Mouse (Mus musculus) thymus, postnatal 36 days (tissue): Measurements from ENCODE around the gene Prkg2.

Experiments used
- DNase-seq, 2 experiments: peaks; one replicate each; pipeline ENCODE4 v3.0.0; 2022; ENCODE audit warnings: mixed read lengths in 2 of 2

Prkg2 gene

DNA sequence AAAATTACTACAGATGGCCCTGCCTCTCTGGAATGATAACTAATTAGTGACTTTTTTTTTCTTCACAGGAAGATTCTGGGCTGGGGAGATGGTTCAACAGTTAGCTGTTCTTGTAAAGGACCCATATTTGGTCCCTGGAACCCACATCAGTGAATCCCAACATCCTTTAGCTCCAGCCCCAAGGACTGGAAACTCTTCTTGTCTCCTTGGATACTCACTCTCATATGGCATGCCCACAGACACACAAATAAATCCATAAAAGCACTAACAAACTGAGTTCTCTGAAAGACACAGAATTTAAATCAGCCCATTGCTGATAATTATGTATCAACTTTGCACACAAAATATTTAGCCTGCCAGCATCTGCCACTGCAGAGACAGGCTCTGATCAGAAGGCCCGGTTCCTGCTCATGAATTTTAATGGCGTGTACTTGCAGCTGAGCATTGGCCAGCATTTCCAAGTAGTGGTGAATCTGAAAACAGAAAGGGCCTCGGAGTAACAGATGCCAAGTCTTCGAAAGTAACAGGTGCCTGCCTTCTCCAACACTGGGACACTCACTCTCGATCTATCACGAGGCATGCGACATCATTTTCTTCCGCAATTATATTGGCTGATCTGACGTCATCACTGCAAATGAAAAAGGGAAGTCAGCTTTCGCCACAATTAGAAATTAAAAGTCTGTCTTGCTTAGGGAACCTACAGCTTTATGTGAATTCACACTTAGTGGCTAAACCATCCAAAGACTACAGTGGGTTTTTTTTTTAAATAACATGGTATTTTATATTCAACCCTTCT lies 61.1 kb downstream of the Prkg2 start:
- no peak for DNase-seq

DNA sequence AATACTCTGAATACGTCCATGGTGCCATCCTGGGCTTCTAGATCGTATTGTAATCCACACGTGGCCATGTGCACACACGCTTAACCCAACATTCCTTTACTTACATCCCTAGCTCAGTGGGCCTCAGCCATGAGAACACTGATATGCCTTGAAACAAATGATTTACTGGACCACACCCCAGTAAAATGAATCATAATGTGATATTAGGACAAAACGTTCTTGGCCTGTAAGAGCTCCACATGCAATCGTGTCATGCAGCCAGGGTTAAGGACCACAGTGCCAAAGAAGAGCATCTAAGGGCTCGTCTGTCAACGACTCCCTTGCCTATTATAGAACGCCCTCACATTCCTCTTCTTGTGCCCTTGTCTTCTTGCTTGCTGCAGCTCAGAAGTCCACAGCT lies 70.5 kb downstream of the Prkg2 start:
- DNase-seq, result no peak

DNA sequence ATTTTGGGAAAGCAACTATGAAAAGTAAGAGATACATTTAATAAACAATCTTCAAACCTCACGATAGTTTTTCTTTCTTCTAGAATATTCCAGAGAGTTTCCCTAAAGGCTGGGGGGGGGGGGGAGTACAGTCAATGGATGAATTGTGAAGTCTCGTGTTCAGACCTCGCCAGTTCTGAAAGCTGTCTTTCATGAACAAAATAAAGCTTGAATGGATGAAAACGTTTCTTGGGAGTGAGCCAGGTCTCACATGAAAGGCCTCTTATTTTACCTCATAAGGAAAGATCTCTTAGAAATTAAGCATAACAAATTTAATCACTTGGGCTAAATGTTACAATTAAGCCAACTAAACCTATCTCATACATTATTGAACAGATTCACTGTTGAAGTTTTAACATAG lies 72.0 kb downstream of the Prkg2 start:
- no peak for DNase-seq

DNA sequence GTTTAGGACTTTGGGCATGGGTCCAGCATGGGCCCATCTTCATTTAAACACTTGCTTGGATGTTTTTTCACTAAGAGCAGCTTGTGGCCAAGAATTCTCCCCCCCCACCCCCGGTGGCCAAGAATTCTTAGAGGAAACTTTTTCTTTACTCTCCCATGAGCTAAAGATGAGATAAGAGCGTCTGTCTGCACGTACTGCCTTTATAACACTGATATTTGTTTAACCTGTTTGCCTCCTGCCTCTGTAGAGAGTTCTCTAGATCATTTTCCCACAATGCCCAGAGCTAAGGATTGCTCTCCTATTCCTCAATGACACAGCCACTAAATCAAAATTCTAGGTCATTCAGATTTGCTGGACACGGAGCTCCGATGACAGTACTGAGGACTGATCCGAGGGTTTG lies 72.8 kb downstream of the Prkg2 start:
- DNase-seq, result no peak

DNA sequence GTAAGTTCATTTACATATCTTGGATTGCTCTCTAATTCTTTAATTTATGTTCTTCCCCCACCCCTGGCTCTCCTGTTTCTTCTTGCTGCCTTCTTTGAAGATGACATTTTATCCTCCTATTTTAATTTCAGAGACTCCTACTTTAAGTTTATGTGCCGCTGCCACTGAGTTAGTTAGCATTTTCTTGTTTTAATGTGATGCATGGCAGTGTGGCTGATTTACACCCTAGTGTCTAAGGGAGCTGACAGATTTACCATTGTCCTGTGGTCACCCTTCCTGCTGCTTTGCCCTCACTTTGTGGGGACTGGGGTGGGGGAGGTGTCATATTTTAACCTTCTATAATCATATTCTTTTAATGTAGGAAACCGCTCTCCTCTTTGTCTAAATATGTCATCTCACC lies 74.7 kb downstream of the Prkg2 start:
- no peak for DNase-seq

DNA sequence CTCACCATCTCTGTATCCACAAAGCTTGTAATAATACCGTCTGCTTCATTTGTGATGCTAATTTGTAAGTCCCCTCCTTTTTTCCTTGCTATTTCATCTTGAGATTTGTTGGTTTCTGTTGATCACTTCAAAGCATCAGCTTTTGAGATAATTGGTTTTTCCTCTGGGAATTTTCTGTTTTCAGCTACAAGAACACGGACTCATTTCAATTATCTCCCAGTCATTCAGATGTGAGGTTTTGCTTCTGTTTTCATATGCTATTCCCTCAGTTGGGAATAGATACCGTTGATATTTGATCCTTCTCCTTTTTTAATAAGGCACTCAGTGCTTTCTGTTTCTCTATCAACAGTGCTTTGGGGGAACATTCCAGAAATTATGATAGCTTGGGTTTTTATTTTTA lies 81.6 kb downstream of the Prkg2 start:
- DNase-seq, result no peak

DNA sequence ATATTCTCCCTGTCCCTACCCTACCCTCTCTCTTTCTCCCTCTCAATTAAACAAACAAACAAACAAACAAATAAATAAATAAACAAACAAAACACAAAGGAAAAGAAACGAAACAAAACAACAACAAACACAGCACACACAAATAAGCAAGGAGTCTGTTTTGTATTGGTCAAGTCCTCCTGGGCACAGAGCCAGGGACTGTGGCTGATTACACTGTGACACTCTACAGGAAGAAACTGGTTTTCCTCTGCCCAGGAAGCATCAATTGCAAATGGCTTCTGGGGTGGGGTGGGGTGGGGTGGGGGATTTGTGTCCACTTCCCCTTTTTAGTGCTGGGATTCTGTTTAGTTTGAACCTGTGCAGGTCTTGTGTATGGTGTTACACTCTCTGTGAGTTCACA lies 83.8 kb downstream of the Prkg2 start:
- no peak for DNase-seq

DNA sequence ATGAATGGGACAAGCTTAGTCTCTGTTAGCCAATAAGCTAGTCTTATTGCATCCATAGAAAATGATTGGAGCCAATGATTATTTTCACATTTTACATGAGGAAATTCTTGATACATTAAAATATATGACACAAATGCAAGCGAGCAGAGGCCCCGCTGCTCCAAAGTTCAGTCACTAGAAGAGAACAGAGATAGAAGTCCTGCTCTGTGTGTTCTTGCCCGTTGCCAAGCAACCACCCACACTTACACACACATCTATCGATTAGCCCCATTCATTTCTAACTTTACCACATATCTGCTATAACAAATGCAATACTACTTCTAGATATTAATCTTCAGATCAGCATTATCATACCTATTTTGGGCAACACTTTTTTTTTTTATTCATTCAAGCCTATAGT lies 85.6 kb downstream of the Prkg2 start:
- DNase-seq, result no peak

DNA sequence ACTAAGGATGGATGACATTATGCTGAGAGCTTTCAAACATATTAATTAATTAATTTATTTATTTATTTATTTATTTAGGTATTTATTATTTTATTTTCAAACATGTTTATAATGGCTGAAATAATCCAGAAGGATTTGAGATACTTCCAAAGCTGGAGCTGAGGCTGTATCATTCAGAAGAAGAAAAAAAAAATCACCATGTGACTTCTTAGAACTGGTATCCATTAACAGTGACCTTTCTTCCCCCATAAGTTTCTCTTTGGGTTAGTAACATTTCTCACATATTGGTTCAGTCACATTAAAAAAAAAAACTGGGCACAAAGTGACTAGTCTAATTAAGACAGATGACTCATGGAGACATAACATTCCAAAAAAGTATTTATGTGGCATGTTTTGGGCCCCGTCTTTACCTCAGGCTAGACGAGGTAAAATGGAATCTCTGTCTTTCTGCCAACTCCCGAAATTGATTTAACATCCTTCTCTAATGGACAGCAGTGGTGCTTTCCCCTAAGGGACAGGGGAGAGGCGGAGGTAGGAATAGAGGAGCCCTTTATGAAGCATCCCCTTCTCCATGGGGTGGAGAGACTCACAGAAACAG lies 86.6 kb downstream of the Prkg2 start:
- no peak for DNase-seq

DNA sequence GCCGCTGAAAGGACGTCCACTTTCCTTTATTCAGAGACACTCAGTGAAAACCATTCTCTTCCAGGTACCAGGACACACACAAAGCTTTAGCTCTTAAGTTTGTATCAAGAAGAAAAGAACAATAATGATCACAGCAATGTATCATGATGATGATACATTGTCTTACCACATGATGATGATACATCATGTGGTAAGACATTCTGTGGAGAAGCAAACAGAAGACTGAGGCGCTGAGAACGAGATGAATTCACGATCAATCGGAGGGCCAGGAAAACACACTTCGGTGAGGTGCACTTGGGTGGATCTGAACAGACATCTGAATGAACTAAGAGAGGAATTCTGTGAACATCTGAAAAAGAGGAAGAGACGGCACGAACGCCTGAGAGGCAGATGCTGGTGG lies 87.4 kb downstream of the Prkg2 start:
- no peak for DNase-seq

DNA sequence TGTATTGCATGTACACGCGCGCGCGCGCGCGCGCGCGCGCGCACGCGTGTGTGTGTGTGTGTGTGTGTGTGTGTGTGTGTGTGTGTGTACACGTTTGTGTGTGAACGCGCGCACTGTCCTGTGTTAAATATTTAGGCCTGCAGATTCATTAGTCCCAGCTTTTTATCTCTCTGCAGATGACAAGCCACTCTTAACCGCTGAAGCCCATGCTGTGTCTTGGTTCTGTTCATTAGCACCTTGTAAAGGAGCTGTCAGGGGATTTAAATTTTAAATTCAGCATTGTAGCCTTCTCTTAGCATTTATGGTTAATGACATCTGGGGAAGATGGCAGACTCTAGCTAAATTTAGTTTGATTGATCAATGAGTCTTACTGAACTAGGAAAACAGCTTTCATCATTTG lies 90.5 kb downstream of the Prkg2 start:
- no peak for DNase-seq

DNA sequence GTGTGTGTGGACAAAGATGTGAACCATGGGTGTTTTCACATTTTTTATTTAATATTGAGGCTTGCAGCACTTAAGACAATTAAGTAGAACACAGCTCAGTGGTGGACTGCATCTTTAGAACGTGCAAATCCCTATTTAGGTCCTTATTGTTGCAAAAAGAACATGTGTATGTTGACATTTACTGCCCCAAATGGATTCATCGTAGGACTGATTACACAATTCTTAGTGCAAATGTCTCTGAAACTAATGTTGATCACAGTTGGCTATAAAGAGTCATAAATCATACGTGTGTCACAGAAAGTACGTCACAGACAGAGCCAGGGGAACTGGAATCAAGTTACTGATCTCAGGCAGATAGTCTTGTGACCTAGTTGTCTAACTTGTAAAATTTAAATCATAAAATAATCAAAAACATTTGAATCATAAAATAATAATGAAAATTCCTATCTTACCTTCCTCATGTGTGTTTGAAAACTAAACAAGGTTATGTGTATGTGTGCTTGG lies 91.0 kb downstream of the Prkg2 start:
- no peak for DNase-seq

DNA sequence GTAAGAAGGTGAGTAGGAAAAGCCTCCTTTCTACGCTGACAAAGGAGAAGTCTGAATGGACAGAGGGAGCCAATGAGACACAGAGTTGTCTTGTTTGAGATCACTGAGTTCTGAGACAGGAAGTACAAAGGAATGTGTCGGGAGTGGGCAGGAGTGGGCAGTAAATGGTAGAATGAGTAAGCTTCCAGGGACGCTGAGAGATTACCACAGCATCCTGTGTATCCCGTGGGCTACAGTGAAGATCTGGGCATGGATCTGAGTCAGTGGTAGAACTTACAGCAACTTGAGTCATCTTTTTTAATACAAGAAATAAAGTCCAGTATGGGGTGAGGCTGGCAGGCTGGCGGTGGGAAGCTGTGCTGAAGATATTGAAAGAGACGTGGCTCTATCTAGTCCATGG lies 93.4 kb downstream of the Prkg2 start:
- DNase-seq, result no peak

DNA sequence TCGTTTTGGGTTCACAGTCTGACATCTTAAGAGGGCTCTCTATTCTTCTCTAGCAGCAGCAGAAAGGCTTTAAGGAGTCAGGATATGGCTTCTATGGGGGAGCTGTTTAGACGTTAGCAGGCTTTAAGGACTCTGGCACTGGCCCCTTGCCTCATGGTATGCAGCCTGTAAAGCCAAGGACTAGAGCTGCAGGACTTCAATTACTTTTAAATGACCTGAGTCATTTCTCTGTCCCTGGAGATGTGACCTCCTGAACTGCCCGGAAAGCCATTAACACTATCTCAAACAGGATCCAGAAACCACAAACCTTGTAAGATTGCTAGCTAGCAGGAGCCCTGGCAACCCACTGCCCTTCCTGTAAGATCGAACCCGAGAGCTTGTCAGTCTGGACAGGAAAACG lies 96.4 kb downstream of the Prkg2 start:
- no peak for DNase-seq

DNA sequence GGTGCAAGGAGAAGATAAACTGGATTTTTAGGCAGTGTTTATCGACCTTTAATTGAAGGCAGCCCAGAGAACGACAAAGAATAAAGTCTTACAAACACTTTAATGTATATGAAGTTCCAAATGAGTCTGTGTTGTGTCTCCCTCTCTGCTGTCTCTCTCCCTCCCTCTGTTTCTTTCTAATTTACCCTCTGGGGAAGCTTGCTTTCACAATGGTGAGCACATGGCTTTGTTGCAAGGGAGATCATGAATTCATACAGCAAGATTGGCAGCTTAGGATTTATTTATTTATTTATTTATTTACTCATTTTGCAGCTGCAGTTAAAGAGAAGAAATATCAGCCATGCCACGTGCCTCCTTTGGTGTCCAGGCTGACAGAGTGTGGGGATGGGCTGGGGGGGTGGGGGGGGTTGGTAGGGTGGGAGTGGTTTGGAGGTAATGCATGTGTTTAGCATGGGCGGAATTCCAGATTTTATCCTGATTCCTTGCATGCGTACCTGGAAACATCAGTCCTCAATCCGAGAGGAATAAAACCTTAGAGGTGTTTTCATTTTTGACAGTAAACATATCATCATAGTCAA lies 97.4 kb downstream of the Prkg2 start:
- DNase-seq, result no peak

DNA sequence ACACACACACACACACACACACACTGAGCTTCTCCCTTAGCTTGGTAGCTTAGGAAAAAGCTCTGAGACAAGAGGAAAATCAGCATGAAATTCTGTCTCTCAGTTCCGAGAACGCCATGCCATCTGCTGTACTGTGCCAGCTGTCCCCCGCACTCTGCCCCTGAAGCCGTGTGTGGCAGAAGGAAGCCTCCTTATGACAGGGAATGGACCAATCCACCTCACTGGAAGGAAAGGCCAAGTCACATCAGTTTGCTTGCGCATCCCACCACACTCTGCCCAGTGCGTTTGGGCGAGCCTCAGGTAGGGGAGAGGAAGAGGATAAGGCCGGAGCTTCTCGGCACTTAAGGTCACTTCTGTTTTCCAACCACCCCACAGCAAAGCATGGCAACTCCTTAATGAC lies 98.0 kb downstream of the Prkg2 start:
- DNase-seq, result no peak

DNA sequence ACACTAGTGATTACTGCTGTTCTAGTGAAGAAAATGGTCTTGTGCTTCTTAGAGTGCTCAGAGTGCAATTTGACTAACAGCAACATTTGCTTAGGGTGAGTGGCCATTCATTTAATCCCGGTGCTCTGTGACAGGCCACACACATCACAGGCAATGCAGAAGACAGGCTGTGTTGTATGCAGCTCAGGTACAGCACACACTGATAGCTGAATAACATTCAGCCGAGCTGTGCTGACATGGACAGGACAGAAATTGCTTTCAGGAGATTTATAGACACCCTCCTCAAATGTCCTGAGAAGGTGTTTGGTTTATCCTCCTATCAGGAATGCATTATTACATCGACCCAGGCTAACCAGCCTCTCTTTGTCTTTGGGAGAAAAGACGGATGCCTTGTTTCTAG lies 99.3 kb downstream of the Prkg2 start:
- DNase-seq, result no peak

DNA sequence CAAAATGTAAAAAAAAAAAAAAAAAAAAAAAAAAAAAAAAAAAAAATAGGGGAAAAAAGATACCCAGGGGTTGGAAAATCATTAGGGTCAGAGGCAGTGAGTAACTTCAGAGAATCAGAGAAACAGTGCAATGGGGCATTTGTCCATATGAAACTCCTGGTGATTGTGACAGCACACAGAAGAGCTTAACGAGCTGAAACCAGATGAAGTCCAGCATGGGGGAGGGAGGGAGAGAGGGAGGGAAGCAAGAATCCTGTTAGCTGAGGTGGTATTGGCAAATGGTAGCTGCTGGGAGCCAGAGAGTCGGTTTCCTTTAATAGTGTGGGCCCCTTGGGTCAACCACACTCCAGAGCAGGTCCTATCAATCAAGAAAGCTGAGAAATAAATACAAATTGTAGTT lies 100.5 kb downstream of the Prkg2 start:
- no peak for DNase-seq

DNA sequence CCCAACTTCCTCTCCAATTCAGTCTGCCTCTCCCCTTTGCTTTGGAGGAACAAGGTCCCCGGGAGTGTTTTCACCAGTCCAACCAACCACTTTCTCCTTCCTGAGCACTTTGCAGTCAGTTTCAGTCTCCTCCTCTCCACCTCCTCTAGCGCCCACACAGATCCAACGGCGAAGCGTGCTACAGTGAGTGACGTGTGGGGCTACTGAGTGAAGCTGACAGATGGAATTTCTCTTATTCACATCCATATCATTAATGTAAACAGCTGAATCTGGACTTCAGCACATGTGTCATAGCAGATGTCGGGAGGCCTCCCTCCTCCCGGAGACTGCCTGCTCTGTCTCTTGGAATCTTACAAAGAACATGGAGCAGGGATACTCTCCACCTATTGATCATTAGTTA lies 101.2 kb downstream of the Prkg2 start:
- no peak for DNase-seq

DNA sequence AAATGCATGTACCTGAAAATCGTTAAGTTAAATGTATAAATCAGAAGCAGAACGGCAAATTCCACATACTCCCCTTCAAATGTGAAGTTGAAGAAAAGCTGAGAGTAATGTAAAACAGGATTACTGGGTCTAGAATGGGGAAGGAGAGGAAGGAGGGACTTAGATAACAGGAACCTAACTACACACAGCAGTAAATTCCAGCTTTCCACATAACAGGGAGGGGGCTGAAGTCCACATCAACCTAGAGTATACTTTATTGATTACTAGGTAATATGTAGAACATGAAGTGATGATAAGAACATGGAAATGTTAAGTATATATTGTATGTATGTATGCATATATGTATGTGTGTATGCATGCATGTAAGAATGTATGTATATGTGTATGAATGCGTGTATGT lies 114.2 kb downstream of the Prkg2 start:
- no peak for DNase-seq

DNA sequence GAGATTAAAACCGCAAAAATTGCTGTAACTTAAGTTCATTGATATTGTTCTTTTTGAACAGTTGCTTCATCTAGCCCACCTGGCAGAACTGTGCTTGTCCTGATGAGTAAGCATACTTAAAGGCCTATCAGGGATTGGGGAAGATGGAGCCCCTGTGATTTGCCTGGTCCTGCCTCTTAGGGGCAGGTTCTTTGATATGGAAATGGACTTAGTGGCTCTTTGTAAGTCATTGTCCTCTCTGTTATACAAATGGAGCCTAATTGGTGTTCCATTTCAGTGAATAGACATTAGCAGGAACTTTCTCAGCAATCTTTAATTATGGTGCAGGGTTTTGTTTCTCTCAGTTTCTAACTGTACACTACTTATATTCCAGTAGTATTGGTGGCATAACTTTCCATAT lies 115.5 kb downstream of the Prkg2 start:
- no peak for DNase-seq

DNA sequence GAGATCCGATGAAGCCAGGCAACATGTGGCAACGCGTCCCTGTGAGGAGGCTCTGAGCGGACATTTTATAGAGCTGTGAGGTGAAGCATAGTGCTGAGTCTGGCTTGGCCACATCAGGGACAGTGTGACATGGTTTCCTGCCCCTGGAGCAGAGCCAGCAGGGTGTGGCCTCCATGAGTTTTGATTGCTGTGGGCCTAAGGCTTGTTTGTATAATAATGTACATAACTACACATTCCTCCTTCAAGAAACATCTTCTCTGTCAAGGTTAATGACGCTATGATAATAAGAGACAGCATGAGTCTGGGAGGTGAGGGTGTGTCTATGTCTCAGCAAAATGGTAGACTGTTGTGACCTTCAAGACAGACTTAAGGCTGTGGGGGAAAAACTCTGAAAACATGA lies 118.4 kb downstream of the Prkg2 start:
- DNase-seq, result no peak

DNA sequence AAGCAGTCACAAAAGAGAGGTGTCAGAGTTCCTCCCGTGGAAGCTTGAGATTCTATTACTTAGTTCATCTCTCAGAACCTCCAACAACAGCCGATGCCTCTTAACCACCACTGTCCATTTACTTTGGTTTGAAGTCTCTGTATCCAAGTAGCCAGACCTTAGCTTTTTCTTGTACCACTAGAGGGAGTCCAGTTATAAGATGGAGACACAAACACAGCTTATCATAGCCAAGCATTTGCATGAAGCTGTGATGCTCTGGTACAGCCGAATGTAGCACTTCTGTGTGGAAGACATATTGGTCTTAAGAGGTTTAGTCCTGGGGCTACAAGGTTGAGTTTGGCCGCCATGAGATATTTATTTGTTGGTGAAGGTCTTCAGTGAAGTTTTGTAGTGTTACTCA lies 134.8 kb downstream of the Prkg2 start:
- DNase-seq, result no peak

DNA sequence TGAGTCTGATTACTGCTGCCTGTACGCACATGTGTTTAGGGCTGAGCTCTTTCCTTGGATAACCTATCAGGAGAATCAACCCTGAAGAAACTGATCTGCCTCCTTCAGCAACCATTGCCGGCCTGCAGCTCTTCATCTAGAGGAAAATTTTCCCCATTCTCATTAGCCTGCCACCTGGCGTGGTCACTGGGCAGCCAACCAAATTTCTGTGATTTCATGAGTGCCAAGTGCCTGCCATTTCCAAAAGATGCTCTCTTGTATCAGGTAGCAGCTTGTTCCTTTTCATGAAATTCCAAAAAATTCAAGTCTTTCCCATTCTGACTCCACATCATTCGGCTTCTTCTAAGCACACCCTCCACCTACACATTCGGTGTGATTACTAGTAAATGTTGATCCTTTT lies 136.2 kb downstream of the Prkg2 start:
- DNase-seq, result no peak

DNA sequence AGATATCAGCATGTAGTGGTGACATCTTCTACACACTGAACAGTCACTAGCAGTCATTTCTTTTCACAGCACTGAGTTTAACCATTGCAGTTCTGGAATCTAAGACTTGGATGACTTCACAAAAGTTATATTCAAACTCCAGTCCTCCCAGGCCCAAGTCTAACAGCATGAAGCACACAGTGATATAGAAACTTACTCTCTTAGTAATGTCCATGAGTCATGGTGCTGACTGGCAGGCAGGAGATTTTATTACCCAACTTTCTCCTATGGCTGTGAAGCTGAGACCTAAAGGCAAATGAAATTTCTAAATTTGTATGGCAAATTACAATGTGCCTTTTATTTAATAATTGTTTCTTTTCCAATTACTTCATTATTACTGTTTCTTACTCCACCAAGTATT lies 139.2 kb downstream of the Prkg2 start:
- DNase-seq, result no peak
